ENCODE assay signal across 26 mouse cellular contexts in the genomic region with DNA sequence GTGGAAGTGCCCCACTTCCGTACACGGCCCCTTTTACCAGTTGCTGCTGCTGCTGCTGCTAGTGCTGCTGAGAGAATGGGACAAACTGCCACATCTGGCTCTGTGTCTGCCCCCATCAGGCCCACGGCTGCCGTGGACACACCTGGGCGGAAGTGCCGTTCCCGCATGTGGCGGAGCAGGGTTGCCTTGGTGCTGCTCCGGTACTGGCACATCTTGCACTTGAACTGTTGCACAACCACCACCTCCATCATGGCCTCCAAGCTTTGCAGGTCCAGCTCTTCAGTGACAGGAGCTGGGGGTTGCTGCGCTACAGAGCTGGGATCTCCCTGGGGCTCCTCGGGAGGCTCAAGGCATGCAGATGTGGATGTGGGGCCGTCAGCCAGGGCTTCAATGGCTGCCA. TPM values are rescaled to one million over a fixed set of nuclear protein-coding genes. Genes with fewer than 3 reads are reported as not detected.
"Had no signal": no experiment of that assay in that cellular context is flagged by ENCODE, and none has a peak within 500 bp of the region (broad histone marks: within the 10 kb centered on the region; RNA-seq: fewer than 3 reads in every experiment).

No protein-coding gene starts in this region.

- DNase-seq: cerebellum, adult 2 months; cerebellum, adult 8-10 months; cerebellum, adult 9-10 months; cerebellum, postnatal 10 days; cerebellum, postnatal 14 days; cerebellum, postnatal 36 days; embryo, embryonic 11 days; forebrain, postnatal 0 days; gastrocnemius, adult 2 months; gastrocnemius, postnatal 10 days; gastrocnemius, postnatal 14 days; gastrocnemius, postnatal 25 days; gastrocnemius, postnatal 36 days; heart, adult 18-20 months; heart, adult 2 months had no signal

- H3K27ac ChIP-seq: embryonic facial prominence, embryonic 10.5 days; embryonic facial prominence, embryonic 12.5 days; embryonic facial prominence, embryonic 13.5 days; embryonic facial prominence, embryonic 15.5 days; forebrain, embryonic 10.5 days; forebrain, embryonic 13.5 days; gastrocnemius, adult 2 months; heart, adult 2 months had no signal

- H3K4me2 ChIP-seq: embryonic facial prominence, embryonic 12.5 days; embryonic facial prominence, embryonic 13.5 days; embryonic facial prominence, embryonic 15.5 days; forebrain, embryonic 13.5 days had no signal

- H3K27me3 ChIP-seq: embryonic facial prominence, embryonic 12.5 days; embryonic facial prominence, embryonic 13.5 days; embryonic facial prominence, embryonic 15.5 days; forebrain, embryonic 13.5 days had no signal

- H3K4me3 ChIP-seq: embryonic facial prominence, embryonic 10.5 days; embryonic facial prominence, embryonic 12.5 days; embryonic facial prominence, embryonic 13.5 days; embryonic facial prominence, embryonic 15.5 days; erythroblast, embryonic 14.5 days; forebrain, embryonic 10.5 days; forebrain, embryonic 13.5 days; gastrocnemius, adult 2 months; heart, adult 2 months had no signal

- ATAC-seq: forebrain, embryonic 13.5 days; forebrain, embryonic 14.5 days; forebrain, embryonic 16.5 days; forebrain, postnatal 0 days had no signal

- H3K9ac ChIP-seq: embryonic facial prominence, embryonic 12.5 days; embryonic facial prominence, embryonic 13.5 days; embryonic facial prominence, embryonic 15.5 days; forebrain, embryonic 13.5 days; forebrain, postnatal 0 days had no signal

RNA-seq across cellular contexts. Expression of a gene that starts 33.1 kb away (rescaled TPM):
- polyA plus RNA-seq: erythroblast, embryonic 14.5 days had no signal

RNA-seq across cellular contexts. Expression of a gene that starts 50.0 kb away (rescaled TPM):
- total RNA-seq: common myeloid progenitor, adult 5-6 weeks; granulocyte monocyte progenitor cell, adult 5-6 weeks had no signal

RNA-seq across cellular contexts. Expression of a gene that starts 53.1 kb away (rescaled TPM):
- polyA plus RNA-seq: erythroblast, embryonic 14.5 days had no signal
